Mouse (Mus musculus) induced T-regulatory cell, adult 2 months (primary cell): ENCODE results near the gene Pwwp2b.

Experiments
- DNase-seq: peaks from one replicate; pipeline ENCODE4 v3.0.0-alpha.2; 2012; ENCODE audit warnings: low read depth

Gene Pwwp2b

DNA sequence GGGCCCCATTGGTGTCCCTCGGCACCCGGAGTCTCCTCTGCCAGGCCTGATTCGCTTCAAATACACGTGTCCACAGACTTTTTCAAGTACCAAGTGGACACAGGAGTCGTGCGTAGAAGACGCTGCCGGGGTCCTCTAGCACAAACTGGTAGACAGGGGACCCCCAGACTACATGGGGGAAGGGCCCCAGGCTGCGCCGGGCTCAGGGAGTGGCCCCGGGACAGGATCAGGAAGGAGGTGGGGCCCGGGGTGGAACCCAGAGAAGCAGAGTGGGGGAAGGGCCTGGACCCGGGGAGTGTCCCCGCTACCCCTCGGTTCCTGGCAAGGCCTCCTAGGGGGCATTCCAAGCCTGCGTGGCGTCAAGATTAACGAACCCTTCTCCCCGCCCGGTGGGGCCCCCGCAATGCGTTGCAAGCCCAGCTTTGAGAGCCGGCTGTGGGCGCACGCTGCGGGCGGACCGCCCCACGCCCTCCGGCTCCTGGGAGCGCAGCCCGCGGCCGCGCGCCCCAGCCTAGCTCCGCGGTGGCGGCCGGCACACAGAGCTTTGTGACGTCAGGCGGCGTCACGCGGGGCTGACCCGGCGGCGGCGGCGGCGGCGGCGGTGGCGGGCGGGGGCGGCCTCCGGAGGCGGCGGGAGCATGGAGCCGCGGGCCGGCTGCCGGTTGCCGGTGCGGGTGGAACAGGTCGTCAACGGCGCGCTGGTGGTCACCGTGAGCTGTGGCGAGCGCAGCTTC, at the start of gene Pwwp2b:
Gene Pwwp2b, plus strand, starts transcription at position 602 of the 734 bp plus-strand sequence.
- DNase-seq: peak; percentile 86

DNA sequence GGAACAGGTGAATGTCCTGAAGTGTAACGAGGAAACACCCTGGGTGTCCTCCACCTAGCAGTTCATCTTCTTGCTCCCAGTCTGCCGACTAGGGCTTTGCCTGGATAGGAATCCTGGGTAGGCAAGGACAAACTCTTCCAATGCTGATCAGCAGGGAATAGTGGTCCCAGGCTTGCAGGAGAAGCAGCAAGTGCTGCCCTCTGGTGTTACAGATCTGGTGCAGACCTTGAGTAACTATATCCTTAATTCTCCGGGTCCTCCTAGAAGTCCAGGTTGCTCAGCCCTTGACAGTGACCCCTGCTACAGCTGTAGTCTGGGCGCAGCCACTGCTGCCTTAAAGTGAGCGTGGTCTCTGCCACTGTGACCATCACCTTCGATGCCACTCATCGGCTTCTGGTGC, 48.2 kb upstream of the Pwwp2b start:
- peak; percentile 47 for DNase-seq

DNA sequence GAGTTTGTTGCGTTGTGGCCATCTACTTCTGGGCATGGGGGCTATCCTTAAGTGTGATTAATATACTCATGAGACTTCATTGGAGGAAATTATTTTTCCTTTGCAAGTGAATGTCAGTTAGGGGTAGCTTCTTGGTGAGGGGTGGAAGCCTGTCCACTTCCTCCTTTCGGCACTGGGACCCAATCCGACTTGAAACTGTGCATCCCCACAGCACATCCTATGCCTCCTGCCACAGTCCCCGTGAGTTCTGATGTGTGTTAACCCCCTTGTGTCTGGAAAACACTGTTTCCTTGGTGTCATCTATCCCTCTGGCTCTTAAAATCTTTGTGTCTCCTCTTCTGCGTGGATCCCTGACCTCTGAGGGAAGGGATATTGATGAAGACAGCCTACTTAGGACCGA, 47.1 kb upstream of the Pwwp2b start:
- no peak for DNase-seq

DNA sequence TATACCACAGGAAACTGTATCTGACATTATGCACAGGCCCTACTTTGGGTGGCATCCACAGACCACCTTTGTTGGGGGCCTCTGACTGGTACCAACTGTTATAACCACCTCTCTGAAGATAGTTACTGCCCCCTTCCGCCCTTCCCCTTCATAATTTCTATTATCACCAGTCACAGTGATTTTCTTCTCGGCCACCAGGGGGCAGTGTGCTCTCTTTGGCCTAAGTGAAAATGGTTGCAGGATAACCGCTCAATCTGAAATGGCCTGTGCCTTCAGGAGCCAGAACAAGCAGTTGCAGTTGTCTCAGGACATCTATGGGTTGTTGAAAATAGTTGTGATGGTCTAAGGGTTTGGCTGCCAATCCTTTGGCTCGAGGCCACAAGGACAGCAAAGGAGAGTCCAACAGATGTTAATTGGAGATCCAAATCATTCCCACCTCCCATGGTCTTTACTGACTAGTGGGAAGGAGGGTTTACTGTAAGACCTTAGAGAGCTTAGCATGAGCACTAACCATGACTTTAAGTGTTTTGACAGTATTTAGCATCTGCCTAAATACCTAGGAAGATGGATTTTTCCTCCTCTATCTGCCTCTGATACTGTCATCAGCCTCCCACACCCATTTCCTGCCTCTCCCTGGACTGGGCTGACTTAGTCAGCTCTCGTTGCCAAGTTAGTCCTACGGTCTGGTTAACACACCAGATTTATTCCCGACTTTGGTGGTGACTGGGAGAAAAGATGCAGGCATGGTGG, 40.1 kb upstream of the Pwwp2b start:
- peak; percentile 90 for DNase-seq

DNA sequence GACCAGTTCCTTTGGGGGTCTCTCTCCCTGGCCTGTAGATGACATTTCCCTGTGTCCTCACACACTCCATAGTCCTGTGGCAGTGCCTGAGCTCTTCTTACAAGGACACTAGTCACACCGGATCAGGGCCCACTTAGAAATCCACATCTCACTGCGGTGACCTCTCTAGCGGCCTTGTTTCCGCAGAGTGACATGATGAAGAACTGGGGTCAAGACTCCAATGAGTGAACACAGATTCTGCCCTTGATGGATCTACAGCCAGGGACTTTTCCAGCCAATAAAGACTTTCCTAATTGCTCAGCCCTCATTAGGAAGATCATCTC, 39.5 kb upstream of the Pwwp2b start:
- DNase-seq: no peak

DNA sequence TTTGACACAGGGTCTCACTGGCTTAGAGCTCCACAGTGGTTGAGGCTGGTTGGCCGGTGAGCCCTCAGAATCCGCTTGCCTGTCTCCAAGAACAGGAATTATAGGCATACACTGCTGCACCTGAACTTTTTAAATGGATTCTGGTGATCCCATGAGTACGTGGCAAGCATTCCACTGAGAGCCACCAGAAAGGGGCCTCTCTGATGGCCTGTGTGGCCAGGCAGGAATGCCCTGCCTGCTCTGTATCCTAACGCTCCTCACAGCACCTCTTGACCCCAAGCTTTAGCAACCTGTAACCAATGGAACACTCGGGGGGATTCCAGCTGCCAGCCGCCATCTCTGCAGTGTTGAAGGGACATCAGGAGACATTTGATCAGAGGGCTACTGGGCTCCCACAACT, 36.5 kb upstream of the Pwwp2b start:
- no peak for DNase-seq

DNA sequence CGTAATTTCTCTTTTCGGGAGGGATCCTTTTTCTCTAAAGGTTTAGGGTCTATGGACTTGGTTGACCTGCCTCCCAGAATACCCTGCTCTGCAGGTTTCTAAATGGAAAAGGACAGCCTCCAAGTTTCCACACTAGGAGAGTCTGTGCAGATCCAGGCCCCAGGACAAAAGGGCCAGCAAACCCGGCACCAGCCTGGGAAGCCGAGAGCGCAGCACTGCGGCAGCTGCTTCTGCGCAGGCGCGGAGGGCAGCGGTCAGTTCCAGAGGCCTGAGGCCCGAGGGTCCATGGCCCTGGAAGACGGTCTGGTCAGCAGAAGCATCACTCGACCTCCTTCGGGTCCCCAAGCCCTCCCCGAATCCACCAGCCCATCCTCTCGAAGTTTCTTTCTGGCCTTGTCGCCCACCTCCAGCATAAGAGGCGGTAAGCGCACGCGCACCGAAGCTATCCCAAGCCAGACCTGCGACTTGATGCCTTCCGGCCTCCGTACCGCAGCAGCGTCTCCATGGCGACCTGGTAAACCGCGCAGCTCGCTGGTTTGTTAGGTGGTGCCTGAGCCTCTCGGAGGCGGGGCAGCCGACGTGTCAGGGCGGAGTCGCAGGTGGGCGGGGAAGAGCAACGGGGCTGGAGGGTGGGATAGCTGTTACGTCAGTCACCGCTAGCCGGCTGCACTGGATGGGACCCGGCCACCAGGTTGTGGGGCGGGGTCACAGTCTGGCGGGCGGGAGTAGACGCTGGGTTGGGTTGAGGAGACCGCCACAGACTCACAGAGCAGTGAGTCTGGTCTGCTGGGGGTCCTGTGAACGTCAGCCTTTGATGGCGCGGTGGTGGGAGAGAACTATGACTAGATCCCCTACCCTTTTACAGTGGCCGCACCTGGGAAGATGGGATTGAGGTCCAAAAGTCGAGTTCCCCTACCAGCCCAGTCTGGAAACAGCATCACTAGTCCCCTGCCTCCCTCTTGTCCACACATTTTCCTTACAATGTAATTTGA, 35.2 kb upstream of the Pwwp2b start, which contains the start of the genes Lrrc27 and Stk32c:
Gene Lrrc27, plus strand, starts transcription at position 235 of the 992 bp plus-strand sequence.
Gene Stk32c, minus strand, starts transcription at position 554 of the 992 bp plus-strand sequence.
- peak; percentile 99 for DNase-seq

DNA sequence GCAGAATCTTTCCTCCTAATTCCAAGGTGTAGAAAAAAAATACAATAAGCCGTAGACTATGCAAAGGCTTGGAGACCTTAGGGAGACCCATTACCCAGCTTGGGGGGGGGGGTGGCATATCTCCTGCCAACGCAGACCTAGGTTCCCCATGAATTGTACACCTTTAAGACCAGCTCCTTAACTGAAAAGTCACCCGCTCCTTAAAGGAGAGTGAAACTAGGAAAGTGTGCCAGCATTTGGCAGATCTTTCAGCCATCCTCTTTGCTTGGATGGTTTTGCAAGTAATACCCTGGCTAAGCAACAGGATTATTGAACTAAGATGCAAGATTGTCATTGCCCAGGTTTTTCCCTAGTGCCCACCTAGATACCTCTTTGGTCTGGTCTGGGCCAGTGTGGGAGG, 34.5 kb upstream of the Pwwp2b start:
- no peak for DNase-seq

DNA sequence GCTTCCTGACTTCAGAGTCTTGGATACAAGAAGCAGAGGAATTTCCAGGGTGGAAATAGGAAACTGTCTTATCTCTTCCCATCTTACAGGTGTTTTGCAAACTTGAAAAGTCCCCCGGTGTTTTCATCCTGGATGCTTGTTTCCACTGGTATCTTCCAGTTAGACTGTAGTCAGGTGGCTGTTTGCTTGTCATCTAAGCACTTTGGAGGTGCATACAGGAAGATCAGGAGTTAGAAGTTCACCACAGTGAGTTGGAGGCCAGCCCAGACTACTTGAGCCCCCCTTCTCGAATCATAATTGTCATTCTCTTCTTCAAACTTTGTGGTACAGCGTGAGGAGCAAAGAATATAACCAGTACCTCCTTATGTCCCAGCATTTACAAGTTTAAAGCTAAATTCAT, 34.1 kb upstream of the Pwwp2b start:
- DNase-seq: no peak

DNA sequence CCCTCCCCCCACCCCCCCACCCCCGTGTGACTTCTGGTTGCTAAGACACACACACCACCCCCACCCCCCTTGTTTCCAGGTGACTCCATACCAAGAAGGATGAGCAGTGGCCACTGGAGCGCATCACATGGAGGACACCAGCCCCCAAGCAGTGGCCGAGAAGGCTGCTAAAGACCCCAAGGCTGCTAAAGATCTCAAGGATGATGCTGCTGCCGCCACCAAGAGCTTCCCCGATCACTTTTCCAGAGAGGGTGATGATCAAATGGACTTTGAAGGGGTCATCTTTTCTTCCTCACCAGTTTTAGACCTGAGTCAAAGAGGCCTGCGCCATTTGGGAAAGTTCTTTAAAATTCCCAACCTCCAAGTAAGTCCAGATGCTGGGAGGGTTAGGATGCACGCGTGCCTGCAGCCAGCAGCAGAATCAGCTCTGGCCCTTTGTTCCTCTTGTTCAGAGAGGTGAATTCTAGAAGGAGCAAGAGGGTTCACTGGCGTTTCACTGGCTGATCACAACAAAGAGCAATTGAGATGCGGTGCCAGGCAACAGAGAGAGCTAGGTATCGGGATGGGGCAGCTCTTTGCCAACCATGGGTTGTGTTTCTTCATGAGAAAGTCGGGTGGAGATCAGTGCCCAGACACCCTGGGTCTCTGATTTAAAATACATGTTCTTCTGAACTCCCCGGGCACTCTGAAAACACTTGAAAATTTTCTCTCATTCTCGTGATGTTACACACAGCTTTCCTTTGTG, 33.5 kb upstream of the Pwwp2b start:
- no peak for DNase-seq

DNA sequence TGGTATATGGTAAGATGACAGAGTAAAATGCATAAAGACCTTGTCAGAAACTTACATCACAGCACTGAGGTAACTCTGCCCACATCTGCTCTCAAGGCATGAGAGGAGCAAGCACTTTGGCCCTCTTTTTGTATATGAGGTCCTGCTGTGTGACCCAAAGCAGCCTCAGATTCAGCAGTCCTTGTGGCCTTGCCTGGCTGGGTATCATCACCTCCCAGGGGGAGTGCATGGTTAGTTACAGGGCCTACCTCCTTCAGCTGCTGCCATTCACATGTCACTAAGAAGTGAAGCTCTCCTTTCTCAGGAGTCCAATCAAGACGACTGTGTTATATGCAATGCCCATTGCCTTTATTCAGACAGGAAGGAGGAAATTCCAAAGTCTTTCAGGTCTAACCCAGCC, 32.8 kb upstream of the Pwwp2b start:
- DNase-seq: no peak

DNA sequence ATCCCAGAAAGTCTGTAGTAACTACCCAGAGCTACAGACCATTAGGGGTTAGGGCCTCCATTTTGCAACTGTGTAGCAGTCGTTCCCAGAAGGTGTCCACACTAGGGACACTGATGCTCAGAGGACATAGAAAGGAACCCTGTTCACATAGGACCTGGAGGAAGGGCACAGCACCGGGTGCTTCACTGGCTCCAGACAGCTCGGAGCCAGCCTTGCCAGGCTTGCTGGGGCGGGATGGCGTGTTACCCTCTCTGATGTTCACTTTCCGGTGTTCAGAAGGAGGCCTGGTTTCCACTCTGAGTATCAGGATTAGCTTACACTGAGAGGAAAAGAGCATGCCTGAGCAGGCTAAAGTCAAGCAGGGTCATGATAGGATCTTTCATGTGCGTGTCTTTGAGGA, 32.3 kb upstream of the Pwwp2b start:
- no peak for DNase-seq

DNA sequence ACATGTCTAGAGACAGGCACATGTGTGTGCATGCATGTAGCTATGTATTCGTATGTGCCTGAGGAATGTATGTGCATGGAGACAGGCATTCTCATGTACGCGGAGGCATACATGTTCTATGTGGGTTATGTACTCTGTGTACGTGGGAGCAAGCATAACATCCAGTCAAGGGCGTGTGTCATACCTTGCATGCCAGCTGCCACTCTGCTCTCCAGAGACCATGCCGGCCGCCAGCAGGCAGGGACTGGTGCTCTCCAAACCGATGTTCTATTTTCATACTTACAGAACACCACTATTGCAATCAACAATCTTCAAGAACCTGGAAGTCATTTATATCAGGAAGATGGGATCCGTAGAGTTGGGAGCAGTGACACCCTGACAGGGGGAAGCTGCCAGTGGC, 31.8 kb upstream of the Pwwp2b start:
- DNase-seq: no peak

DNA sequence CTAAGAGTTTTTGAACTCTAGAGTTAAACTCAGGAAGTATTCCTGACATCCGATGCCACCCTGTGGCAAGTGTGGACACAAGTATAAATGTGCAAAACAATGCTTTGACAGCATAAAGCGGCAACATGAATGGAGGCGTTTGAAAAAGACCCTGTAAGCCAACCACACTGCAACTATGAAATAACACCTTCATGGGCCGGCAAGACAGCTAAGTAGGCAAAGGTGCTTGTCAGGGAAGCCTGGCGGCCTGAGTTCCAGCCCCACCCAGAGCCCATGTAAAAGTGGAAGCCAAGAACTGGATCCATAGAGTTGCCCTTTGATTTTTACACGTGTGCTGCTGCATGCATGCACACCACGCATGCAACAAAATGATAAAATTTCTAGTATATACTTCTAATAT, 31.2 kb upstream of the Pwwp2b start:
- no peak for DNase-seq

DNA sequence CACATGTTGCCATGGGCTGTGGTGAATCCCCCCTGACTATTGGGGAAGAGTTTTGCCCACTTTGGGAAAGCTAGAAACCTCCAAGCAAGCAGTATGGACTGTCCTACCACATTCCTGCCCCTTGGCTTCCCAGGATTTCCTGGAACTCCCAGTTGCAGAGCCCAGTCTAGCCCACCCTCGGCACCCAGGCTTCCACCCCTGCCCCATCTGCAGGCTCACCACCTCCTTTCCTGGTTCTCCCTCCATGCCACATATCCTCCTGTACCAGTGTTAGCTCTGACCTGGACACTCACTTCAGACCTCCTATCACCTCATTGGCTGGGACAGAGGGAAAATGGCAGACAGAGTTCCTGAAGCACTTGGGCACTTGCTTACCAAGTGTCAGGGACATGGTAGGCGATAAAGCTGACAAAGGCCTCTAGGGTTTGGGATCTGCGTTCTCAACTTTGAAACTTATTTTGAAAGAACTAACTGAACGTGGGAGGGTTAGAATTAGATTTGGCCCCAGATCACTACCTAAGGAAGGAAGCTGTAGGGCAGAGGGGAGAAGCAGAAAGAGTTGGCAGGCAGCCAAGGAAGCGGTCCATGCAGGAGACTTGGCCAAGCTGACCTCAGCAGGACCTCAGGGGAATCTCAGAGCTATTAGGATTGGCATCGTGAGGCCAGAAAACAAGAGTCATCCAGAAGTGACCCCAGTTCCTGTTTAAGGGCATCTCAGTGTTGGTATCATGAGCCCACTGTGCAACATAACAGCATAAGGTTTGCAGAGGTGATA, 29.5 kb upstream of the Pwwp2b start:
- no peak for DNase-seq

DNA sequence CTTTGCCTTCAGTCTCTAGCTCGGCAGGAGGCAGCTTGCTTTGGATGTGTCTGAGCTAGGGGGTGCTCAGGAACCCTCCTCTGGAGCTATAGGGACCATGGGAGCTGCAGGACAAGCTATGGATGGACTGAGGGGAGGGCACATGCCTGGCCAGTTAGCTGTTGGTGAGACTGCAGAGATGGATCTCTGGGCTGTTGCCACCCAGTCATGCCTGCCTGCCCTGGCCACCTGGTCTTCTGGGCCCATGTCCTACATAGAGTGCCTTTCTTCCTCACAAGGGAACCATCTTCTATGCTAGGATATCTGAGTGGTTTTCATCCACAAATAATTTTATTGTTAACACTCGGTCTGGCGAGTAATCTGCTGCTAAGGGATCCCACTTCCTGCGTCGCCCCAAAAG, 28.8 kb upstream of the Pwwp2b start:
- no peak for DNase-seq

DNA sequence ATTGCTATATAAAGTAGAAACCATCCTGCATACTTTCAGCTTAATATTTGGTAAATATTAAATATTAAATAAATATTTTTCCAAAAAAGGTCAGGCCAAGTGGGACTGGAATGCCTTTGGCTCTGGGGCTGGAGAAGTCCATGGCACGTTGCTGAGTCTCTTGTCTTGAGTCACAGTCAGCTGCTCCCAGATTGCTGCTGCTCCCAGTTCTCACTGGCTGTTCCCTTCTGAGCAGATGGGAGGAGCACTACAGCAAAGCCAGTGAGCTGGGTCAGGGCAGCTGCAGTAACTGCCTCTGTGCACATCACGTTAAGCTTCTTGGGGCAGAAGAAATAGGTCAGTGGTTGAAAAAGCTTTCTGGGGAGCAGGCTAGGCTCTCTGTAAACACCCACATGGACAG, 28.0 kb upstream of the Pwwp2b start:
- no peak for DNase-seq

DNA sequence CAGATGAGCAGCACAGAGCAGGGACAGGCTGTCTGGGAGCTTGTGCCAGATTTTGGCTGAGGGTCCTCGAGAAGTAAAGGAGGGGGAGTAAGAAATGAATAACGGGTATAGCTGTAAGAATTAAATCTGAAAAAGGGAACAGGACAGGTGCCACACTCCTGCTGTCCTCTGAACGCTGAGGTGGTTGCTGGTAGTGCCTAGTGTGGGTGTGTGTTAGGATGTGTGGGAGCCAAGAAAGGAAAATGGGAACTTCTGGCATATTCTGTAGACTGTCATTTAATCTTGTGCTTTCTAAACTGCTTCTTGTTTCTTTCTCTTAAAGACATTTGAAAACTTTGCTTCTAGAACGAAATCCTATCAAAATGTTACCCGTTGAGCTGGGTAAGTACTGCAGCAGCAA, 27.2 kb upstream of the Pwwp2b start:
- no peak for DNase-seq

DNA sequence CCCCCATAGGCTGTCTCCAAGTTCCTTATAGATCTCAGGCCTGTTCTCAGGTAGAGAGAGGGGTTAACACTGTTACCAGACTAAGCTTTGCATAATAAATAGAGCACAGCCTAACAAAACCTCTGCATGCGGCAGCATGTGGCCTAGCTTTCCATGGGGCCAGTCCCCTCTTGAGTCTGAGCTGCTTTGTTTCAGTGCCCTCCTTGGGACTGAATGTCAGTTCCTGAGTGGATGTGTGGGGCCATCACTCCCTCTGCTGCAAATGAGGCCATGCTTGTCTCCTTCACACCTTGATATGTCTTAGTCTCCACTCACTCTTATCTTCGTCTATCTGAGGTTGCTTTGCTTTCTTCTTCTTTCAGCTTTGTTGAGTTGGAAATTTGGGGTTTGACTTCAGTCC, 26.4 kb upstream of the Pwwp2b start:
- DNase-seq: no peak

DNA sequence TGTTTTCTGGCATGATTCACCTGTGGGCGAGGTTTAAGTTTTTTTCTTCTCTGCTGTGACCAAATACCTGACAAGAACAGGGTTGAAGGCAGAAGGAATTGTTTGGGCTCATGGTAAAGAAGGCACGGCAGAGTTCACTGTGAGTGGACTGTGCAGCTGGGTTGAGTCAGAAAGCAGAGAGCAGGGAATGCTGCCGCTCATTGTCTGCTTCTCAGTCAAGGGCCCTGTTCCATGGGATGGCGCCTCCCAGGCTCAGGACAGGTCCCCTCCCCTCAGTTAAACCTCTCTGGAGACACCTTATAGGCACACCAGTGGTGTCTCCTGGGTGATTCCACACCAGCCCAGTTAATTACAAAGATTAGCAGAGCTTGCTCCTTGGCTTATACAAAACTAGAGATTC, 25.9 kb upstream of the Pwwp2b start:
- no peak for DNase-seq

DNA sequence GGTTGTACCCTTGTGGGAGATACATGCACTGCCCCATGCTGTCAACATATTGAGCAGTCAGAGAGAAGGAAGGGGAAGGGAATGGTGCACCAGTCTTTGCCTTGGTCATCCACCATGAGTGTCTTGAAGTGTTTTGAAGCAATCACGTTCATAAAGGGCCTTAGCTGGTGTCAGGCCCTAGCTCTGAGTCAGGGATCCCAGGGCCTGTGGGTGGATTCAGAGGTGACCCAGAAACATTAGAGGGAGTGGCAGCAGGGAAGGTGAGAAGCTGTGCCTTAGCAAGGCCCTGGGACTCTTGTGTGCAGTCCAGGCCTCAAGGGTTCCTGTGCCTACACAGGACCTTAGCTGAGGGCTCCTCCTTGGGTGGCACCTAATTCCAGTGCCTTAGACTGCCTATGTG, 24.2 kb upstream of the Pwwp2b start:
- no peak for DNase-seq
